Mouse (Mus musculus) heart, embryonic 16.5 days (tissue): Measurements from ENCODE around the gene Med11. TPM values are rescaled to one million over a fixed set of nuclear protein-coding genes. Genes with fewer than 3 reads are reported as not detected.
"Not testable (repeated sequence)": the region's sequence is repeated elsewhere in the genome, so short reads cannot be mapped to it uniquely, and the experiment has no call there.

Experiments
- ATAC-seq: fragments of 200-750 bp; cut with Nextera tagmentation; replicated peaks from 2 replicates; pipeline ENCODE4 v1.8.0; 2017; ENCODE audit warnings: moderate number of reproducible peaks; ENCODE audit not compliant: insufficient read depth, low FRiP score; ENCODE audit errors: extremely low read depth
- H3K27ac ChIP-seq: fragments of 300-500 bp; sonication (generic); 2 replicates; pipeline ENCODE4 v1.5.1; 2014; ENCODE audit warnings: mild to moderate bottlenecking, low read length, control low read depth, moderate library complexity
- H3K27me3 ChIP-seq: fragments of 300-500 bp; sonication (generic); 2 replicates; pipeline ENCODE4 v1.6.1; 2014; ENCODE audit warnings: low read length, mixed read lengths; ENCODE audit not compliant: control insufficient read depth, insufficient read depth
- H3K36me3 ChIP-seq: fragments of 300-500 bp; sonication (generic); 2 replicates; pipeline ENCODE4 v1.6.1; 2014; ENCODE audit not compliant: control insufficient read depth, insufficient read depth
- H3K4me1 ChIP-seq: fragments of 300-500 bp; sonication (generic); 2 replicates; pipeline ENCODE4 v1.6.1; 2014; ENCODE audit warnings: low read length, mixed read lengths; ENCODE audit not compliant: control insufficient read depth, insufficient read depth
- H3K4me2 ChIP-seq: fragments of 300-500 bp; sonication (generic); 2 replicates; pipeline ENCODE4 v1.6.1; 2014; ENCODE audit warnings: low read depth, mild to moderate bottlenecking, control low read depth, low read length
- H3K4me3 ChIP-seq: fragments of 300-500 bp; sonication (generic); 2 replicates; pipeline ENCODE4 v1.5.1; 2014; ENCODE audit warnings: mild to moderate bottlenecking, control low read depth, low read length
- H3K9ac ChIP-seq: fragments of 300-500 bp; sonication (generic); 2 replicates; pipeline ENCODE4 v1.6.1; 2014; ENCODE audit warnings: low read length, control low read depth
- H3K9me3 ChIP-seq: fragments of 300-500 bp; sonication (generic); replicated peaks from 2 replicates; pipeline ENCODE4 v1.6.1; 2016; ENCODE audit warnings: low read length; ENCODE audit not compliant: control insufficient read depth
- WGBS: fragments of 180-500 bp; shearing (Covaris S2); extraction: QIAGEN DNeasy Blood & Tissue Kit; methylation state at CpG from one replicate; pipeline ENCODE4 v1.1.7; 2014; 5-methylcytosine and 5-hydroxymethylcytosine counted together
- polyA plus RNA-seq: library from polyadenylated mRNA; unstranded; fragments of >200 nt; fragmentation: Nextera tagmentation; extraction: Ambion mirVana; gene quantifications from 2 replicates; pipeline ENCODE4 v1.2.1, GENCODE M21; 2015

Gene Med11
- polyA plus RNA-seq, result 25.2 and 27.8 TPM in 2 replicates

- peak within 1 kb of the TSS; percentile 99 for H3K27ac ChIP-seq
- peak; percentile 99 for ATAC-seq
Measured at GRCm38 (mm10) chr11:70451797-70452498, at the start of gene Med11. Med11 (plus strand) TSS chr11:70451919.

GRCm38 (mm10) chr11:70403598-70403997, 48.1 kb upstream of the Med11 start:
- peaks cover 21% of the 10 kb centered on the region for H3K36me3 ChIP-seq
- peak overlapping the region; percentile 66 for H3K27ac ChIP-seq
- 44% methylated on average over 2 of the region's 2 CpGs for WGBS
- no peaks in the 10 kb centered on the region for H3K9me3 ChIP-seq
- peak; percentile 88 for ATAC-seq
- no peak overlapping the region for H3K9ac ChIP-seq
- no peak overlapping the region for H3K4me3 ChIP-seq
- peaks cover 18% of the 10 kb centered on the region for H3K4me1 ChIP-seq
- no peaks in the 10 kb centered on the region for H3K27me3 ChIP-seq
- no peak overlapping the region for H3K4me2 ChIP-seq

More at GRCm38 (mm10) chr11:70451797-70452498, at the start of gene Med11:
- no peaks in the 10 kb centered on the region for H3K9me3 ChIP-seq
- H3K4me1 ChIP-seq, result peaks cover 12% of the 10 kb centered on the region
- no peaks in the 10 kb centered on the region for H3K27me3 ChIP-seq
- under 1% methylated on average over 45 of the region's 46 CpGs for WGBS
- H3K9ac ChIP-seq, result peak within 1 kb of the TSS; percentile 93
- H3K4me2 ChIP-seq, result peak within 1 kb of the TSS; percentile 89
- H3K4me3 ChIP-seq, result peak within 1 kb of the TSS; percentile 84
- H3K36me3 ChIP-seq, result peaks cover 2% of the 10 kb centered on the region; the same call in 1 of the 2 replicates

- peak within 1 kb of the TSS; percentile 99 for H3K9ac ChIP-seq
- peaks cover 15% of the 10 kb centered on the region for H3K4me1 ChIP-seq
- peak within 1 kb of the TSS; percentile 96 for H3K4me2 ChIP-seq
- whole genome bisulfite sequencing, result under 1% methylated on average over 59 of the region's 59 CpGs
- H3K27me3 ChIP-seq, result no peaks in the 10 kb centered on the region
- no peaks in the 10 kb centered on the region for H3K9me3 ChIP-seq
- H3K4me3 ChIP-seq, result peak within 1 kb of the TSS; percentile 96
- peak within 1 kb of the TSS; percentile 78 for H3K27ac ChIP-seq
- H3K36me3 ChIP-seq, result 0 out of 2 replicates have a peak, but pooled peaks cover 5% of the 10 kb centered on the region
- ATAC-seq, result peak; percentile 97
Measured at GRCm38 (mm10) chr11:70409594-70410296, 42.0 kb upstream of the Med11 start, which contains the start of gene Pelp1. Pelp1 (minus strand) TSS chr11:70410031.

- H3K27me3 ChIP-seq, result no peaks in the 10 kb centered on the region
- no peak for ATAC-seq
- peak overlapping the region; percentile 78; the same call in 1 of the 2 replicates for H3K27ac ChIP-seq
- peaks cover 15% of the 10 kb centered on the region for H3K4me1 ChIP-seq
- H3K9me3 ChIP-seq, result no peaks in the 10 kb centered on the region
- peak overlapping the region; percentile 96 for H3K4me3 ChIP-seq
- WGBS, result 60% methylated on average over 6 of the region's 6 CpGs
- H3K4me2 ChIP-seq, result peak overlapping the region; percentile 96
- peak overlapping the region; percentile 99 for H3K9ac ChIP-seq
- H3K36me3 ChIP-seq, result 0 out of 2 replicates have a peak, but pooled peaks cover 2% of the 10 kb centered on the region
Measured at GRCm38 (mm10) chr11:70410297-70410643, 41.4 kb upstream of the Med11 start.

- H3K9ac ChIP-seq, result no peak overlapping the region
- no peak overlapping the region for H3K27ac ChIP-seq
- no peak overlapping the region for H3K4me3 ChIP-seq
- H3K4me2 ChIP-seq, result no peak overlapping the region
- H3K4me1 ChIP-seq, result peaks cover 15% of the 10 kb centered on the region
- H3K36me3 ChIP-seq, result no peaks in the 10 kb centered on the region
- ATAC-seq, result no peak
- no peaks in the 10 kb centered on the region for H3K27me3 ChIP-seq
- 74% methylated on average over 5 of the region's 5 CpGs for WGBS
- no peaks in the 10 kb centered on the region for H3K9me3 ChIP-seq
Measured at GRCm38 (mm10) chr11:70412591-70412990, 39.1 kb upstream of the Med11 start.

- Histone ChIP-seq H3K27ac (no peak overlapping the region), H3K4me2 (no peak overlapping the region), H3K9me3 (no peaks in the 10 kb centered on the region), H3K36me3 (no peaks in the 10 kb centered on the region), H3K4me1 (peaks cover 9% of the 10 kb centered on the region), H3K9ac (no peak overlapping the region), H3K27me3 (no peaks in the 10 kb centered on the region), H3K4me3 (no peak overlapping the region)
- ATAC-seq, result no peak
- 6% methylated on average over 3 of the region's 3 CpGs for WGBS
Measured at GRCm38 (mm10) chr11:70413961-70414360, 37.8 kb upstream of the Med11 start.

- WGBS, result 59% methylated on average over 4 of the region's 4 CpGs
- Histone ChIP-seq H3K9me3 (no peaks in the 10 kb centered on the region), H3K27me3 (no peaks in the 10 kb centered on the region), H3K9ac (no peak overlapping the region), H3K4me1 (no peaks in the 10 kb centered on the region), H3K4me2 (no peak overlapping the region), H3K4me3 (no peak overlapping the region), H3K36me3 (no peaks in the 10 kb centered on the region), H3K27ac (no peak overlapping the region)
- ATAC-seq, result no peak
Measured at GRCm38 (mm10) chr11:70418199-70418598, 33.5 kb upstream of the Med11 start.

- no peaks in the 10 kb centered on the region for H3K4me1 ChIP-seq
- H3K9me3 ChIP-seq, result no peaks in the 10 kb centered on the region
- no peak overlapping the region for H3K4me3 ChIP-seq
- 43% methylated on average over 5 of the region's 5 CpGs for WGBS
- H3K27me3 ChIP-seq, result no peaks in the 10 kb centered on the region
- no peak overlapping the region for H3K4me2 ChIP-seq
- no peaks in the 10 kb centered on the region for H3K36me3 ChIP-seq
- ATAC-seq, result no peak
- no peak overlapping the region for H3K27ac ChIP-seq
- H3K9ac ChIP-seq, result no peak overlapping the region
Measured at GRCm38 (mm10) chr11:70419486-70419885, 32.2 kb upstream of the Med11 start.

GRCm38 (mm10) chr11:70426598-70426997, 25.1 kb upstream of the Med11 start:
- not testable (repeated sequence) for H3K9me3 ChIP-seq, H3K36me3 ChIP-seq, H3K9ac ChIP-seq, H3K27me3 ChIP-seq, H3K27ac ChIP-seq, ATAC-seq, H3K4me3 ChIP-seq, H3K4me2 ChIP-seq, H3K4me1 ChIP-seq
- 70% methylated on average over 6 of the region's 6 CpGs for WGBS
